Mouse (Mus musculus) neural tube, embryonic 14.5 days (tissue): Measurements from ENCODE around the gene Usp22. TPM values are rescaled to one million over a fixed set of nuclear protein-coding genes. Genes with fewer than 3 reads are reported as not detected.

Source experiments
- ATAC-seq: fragments of 200-750 bp; cut with Nextera tagmentation; 2 replicates; pipeline ENCODE4 v1.8.0; 2017; ENCODE audit warnings: low read depth, mild to moderate bottlenecking, moderate TSS enrichment, moderate library complexity
- H3K27ac ChIP-seq: fragments of 300-500 bp; sonication (generic); 2 replicates; pipeline ENCODE4 v1.5.1; 2014; ENCODE audit warnings: low read depth, mild to moderate bottlenecking, control low read depth, low read length, moderate library complexity, mixed read lengths
- H3K27me3 ChIP-seq: fragments of 300-500 bp; sonication (generic); 2 replicates; pipeline ENCODE4 v1.6.1; 2014; ENCODE audit warnings: low read length; ENCODE audit not compliant: control insufficient read depth, insufficient read depth
- H3K36me3 ChIP-seq: fragments of 300-500 bp; sonication (generic); 2 replicates; pipeline ENCODE4 v1.6.1; 2014; ENCODE audit warnings: low read length, mixed read lengths; ENCODE audit not compliant: control insufficient read depth, insufficient read depth
- H3K4me1 ChIP-seq: fragments of 300-500 bp; sonication (generic); 2 replicates; pipeline ENCODE4 v1.6.1; 2014; ENCODE audit warnings: low read length; ENCODE audit not compliant: control insufficient read depth, insufficient read depth
- H3K4me2 ChIP-seq: fragments of 300-500 bp; sonication (generic); 2 replicates; pipeline ENCODE4 v1.6.1; 2014; ENCODE audit warnings: mild to moderate bottlenecking, low read depth, low read length, control low read depth
- H3K4me3 ChIP-seq: fragments of 300-500 bp; sonication (generic); 2 replicates; pipeline ENCODE4 v1.5.1; 2014; ENCODE audit warnings: low read depth, low read length, control low read depth, mixed read lengths
- H3K9ac ChIP-seq: fragments of 300-500 bp; sonication (generic); replicated peaks from 2 replicates; pipeline ENCODE4 v1.6.1; 2014; ENCODE audit warnings: low read depth, mild to moderate bottlenecking, control low read depth, low read length, mixed read lengths
- H3K9me3 ChIP-seq: fragments of 300-500 bp; sonication (generic); 2 replicates; pipeline ENCODE4 v1.6.1; 2016; ENCODE audit warnings: low read length; ENCODE audit not compliant: control insufficient read depth
- WGBS: fragments of 180-500 bp; shearing (Covaris S2); extraction: QIAGEN DNeasy Blood & Tissue Kit; methylation state at CpG from one replicate; pipeline ENCODE4 v1.1.7; 2014; 5-methylcytosine and 5-hydroxymethylcytosine counted together
- polyA plus RNA-seq: library from polyadenylated mRNA; unstranded; fragments of >200 nt; fragmentation: Nextera tagmentation; extraction: Ambion mirVana; gene quantifications from 2 replicates; pipeline ENCODE4 v1.2.1, GENCODE M21; 2014

Gene Usp22
- polyA plus RNA-seq, 1 experiment from 2014 or later: 526 TPM

- Histone ChIP-seq H3K4me2 (no peak overlapping the region), H3K27me3 (no peaks in the 10 kb centered on the region), H3K9ac (no peak overlapping the region), H3K4me1 (no peaks in the 10 kb centered on the region), H3K36me3 (no peaks in the 10 kb centered on the region), H3K9me3 (no peaks in the 10 kb centered on the region), H3K4me3 (no peak overlapping the region), H3K27ac (no peak overlapping the region)
- WGBS: 86% methylated on average over 8 of the region's 8 CpGs
- no peak for ATAC-seq
Measured at GRCm38 (mm10) chr11:61122769-61123288, 52.0 kb downstream of the Usp22 start.

GRCm38 (mm10) chr11:61122283-61122768 lies 52.5 kb downstream of the Usp22 start:
- ATAC-seq: no peak
- H3K4me2 ChIP-seq: no peak overlapping the region
- no peak overlapping the region for H3K4me3 ChIP-seq
- no peak overlapping the region for H3K27ac ChIP-seq
- H3K27me3 ChIP-seq: no peaks in the 10 kb centered on the region
- WGBS: 88% methylated on average over 9 of the region's 9 CpGs
- H3K4me1 ChIP-seq: no peaks in the 10 kb centered on the region
- no peaks in the 10 kb centered on the region for H3K36me3 ChIP-seq
- H3K9ac ChIP-seq: no peak overlapping the region
- H3K9me3 ChIP-seq: no peaks in the 10 kb centered on the region

- Histone ChIP-seq H3K4me3 (no peak overlapping the region), H3K36me3 (no peaks in the 10 kb centered on the region), H3K27ac (no peak overlapping the region), H3K9ac (no peak overlapping the region), H3K27me3 (no peaks in the 10 kb centered on the region), H3K4me2 (no peak overlapping the region), H3K4me1 (no peaks in the 10 kb centered on the region), H3K9me3 (no peaks in the 10 kb centered on the region)
- ATAC-seq: no peak
- whole genome bisulfite sequencing: 93% methylated on average over 3 of the region's 3 CpGs
Measured at GRCm38 (mm10) chr11:61119996-61120583, 54.8 kb downstream of the Usp22 start.

GRCm38 (mm10) chr11:61116226-61116625 lies 58.6 kb downstream of the Usp22 start:
- Histone ChIP-seq H3K9me3 (no peaks in the 10 kb centered on the region), H3K27me3 (no peaks in the 10 kb centered on the region), H3K9ac (no peak overlapping the region), H3K36me3 (no peaks in the 10 kb centered on the region), H3K27ac (no peak overlapping the region), H3K4me3 (no peak overlapping the region), H3K4me2 (no peak overlapping the region), H3K4me1 (no peaks in the 10 kb centered on the region)
- ATAC-seq: no peak
- WGBS: 67% methylated on average over 8 of the region's 8 CpGs

DNA sequence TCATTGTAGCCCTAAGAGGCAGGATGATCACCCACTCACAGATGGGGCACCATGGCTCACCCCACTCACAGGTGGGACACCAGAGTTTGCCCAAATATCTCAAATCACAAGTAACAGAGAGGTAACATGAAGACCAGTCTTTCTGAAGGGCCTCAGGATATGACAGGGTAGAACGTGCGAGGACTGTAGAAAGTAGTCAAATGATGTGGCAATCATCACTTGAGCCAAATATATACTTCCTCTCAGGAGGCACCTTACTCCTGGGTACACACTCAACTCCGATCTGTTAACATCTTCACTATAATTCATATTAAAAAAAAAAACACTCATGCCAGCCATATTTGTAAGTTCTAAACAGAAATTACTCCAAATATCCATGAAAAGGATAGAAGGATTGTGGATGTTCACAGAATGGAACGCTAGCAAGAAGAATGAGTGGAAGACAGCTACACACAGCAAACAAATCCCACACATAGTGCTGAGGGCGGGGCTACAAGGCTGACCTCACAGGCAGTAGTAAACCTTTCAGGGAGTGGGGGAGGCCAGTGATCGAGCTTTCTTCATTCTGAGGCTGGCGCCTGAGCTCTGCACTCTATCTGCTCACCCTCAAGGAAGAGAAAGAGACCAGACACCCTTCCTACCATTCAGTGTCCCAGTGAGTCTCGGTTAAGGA lies 62.4 kb downstream of the Usp22 start:
- 90% methylated on average over 8 of the region's 8 CpGs for WGBS
- no peaks in the 10 kb centered on the region for H3K27me3 ChIP-seq
- H3K27ac ChIP-seq: no peak overlapping the region
- H3K9ac ChIP-seq: no peak overlapping the region
- H3K4me1 ChIP-seq: no peaks in the 10 kb centered on the region
- no peak for ATAC-seq
- H3K4me2 ChIP-seq: no peak overlapping the region
- no peak overlapping the region for H3K4me3 ChIP-seq
- no peaks in the 10 kb centered on the region for H3K36me3 ChIP-seq
- no peaks in the 10 kb centered on the region for H3K9me3 ChIP-seq

DNA sequence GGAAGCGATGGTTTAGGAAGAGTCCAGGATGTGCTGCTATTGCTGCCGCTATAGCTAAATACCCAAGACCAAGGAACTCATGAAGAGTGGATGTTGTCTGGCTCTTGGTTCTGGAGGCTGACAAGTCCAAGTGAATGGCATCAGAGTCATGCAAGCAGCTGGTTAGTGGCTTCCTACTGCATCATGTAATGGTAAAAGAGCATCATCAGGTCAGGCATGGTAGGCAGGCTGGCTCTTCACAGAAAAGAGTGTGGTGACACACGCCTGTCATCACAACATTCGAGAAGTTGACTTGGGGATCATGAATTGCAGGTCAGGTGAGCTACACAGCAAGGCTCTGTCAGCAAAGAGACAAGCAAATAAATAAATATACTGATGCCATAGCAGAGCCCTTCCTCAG lies 63.4 kb downstream of the Usp22 start:
- ATAC-seq: no peak
- 94% methylated on average over 4 of the region's 4 CpGs for WGBS
- H3K4me2 ChIP-seq: no peak overlapping the region

DNA sequence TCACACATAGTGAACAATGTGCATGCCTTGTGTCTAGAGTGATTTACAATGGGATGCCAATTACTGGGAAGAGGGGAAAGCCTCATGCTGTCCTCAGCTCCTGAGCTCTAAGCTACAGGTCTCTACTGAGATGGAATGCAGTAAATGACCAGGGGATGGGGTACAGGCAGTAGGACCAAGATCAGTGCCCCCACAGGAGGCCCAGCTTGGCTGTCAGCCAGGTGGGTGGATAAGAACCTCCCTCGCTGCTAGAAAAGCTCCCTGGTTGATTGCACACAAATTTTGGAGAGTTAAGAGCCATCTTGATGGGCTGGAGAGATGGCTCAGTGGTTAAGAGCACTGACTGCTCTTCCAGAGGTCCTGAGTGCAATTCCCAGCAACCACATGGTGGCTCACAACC lies 63.9 kb downstream of the Usp22 start:
- Histone ChIP-seq H3K9ac (no peak overlapping the region), H3K36me3 (no peaks in the 10 kb centered on the region), H3K9me3 (no peaks in the 10 kb centered on the region), H3K27me3 (no peaks in the 10 kb centered on the region), H3K4me2 (no peak overlapping the region), H3K4me1 (no peaks in the 10 kb centered on the region), H3K4me3 (no peak overlapping the region), H3K27ac (no peak overlapping the region)
- ATAC-seq: no peak
- 25% methylated on average over 1 of the region's 1 CpGs for WGBS

More for the DNA sequence above, 63.4 kb downstream of the Usp22 start:
- Histone ChIP-seq H3K4me1 (no peaks in the 10 kb centered on the region), H3K36me3 (no peaks in the 10 kb centered on the region), H3K4me3 (no peak overlapping the region), H3K27ac (no peak overlapping the region), H3K9me3 (no peaks in the 10 kb centered on the region), H3K27me3 (no peaks in the 10 kb centered on the region), H3K9ac (no peak overlapping the region)

GRCm38 (mm10) chr11:61110113-61110512 lies 64.7 kb downstream of the Usp22 start:
- no peaks in the 10 kb centered on the region for H3K36me3 ChIP-seq
- no peaks in the 10 kb centered on the region for H3K27me3 ChIP-seq
- H3K27ac ChIP-seq: no peak overlapping the region
- H3K4me1 ChIP-seq: no peaks in the 10 kb centered on the region
- no peak overlapping the region for H3K9ac ChIP-seq
- WGBS: 81% methylated on average over 10 of the region's 10 CpGs
- H3K4me2 ChIP-seq: no peak overlapping the region
- ATAC-seq: no peak
- H3K4me3 ChIP-seq: no peak overlapping the region
- no peaks in the 10 kb centered on the region for H3K9me3 ChIP-seq

GRCm38 (mm10) chr11:61109707-61110106 lies 65.1 kb downstream of the Usp22 start:
- WGBS: 96% methylated on average over 6 of the region's 6 CpGs

More at GRCm38 (mm10) chr11:61109707-61110106, 65.1 kb downstream of the Usp22 start:
- no peaks in the 10 kb centered on the region for H3K36me3 ChIP-seq
- H3K27me3 ChIP-seq: no peaks in the 10 kb centered on the region
- no peak overlapping the region for H3K9ac ChIP-seq
- H3K4me3 ChIP-seq: no peak overlapping the region
- no peak overlapping the region for H3K4me2 ChIP-seq
- no peaks in the 10 kb centered on the region for H3K9me3 ChIP-seq
- no peak for ATAC-seq
- no peaks in the 10 kb centered on the region for H3K4me1 ChIP-seq
- no peak overlapping the region for H3K27ac ChIP-seq
